In the genomic region with DNA sequence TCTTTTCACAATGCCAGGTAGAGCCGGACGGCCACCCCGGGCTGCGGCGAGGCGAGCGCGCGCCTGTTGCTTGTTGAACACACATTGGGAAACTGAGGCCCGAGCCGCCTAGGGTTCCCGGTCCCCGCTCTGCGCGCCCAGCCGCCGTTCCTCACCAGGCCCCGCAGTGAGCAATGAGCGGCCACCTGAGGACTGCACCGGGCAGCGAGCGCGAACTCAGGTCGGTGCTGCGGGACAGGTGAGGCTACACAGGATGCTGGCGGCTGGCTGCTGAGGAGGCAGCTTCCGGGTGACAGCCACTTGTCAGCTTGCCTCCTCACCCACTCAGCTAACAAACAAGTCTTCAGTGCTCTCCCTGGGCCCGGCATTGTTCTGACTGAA, we compare ENCODE assay signal across 8 mouse cellular contexts. TPM values are rescaled to one million over a fixed set of nuclear protein-coding genes. Genes with fewer than 3 reads are reported as not detected.
DNase-seq lines count a peak whose midpoint lies in the region; ATAC-seq and TF ChIP-seq lines count a peak whose summit lies in the region.

No protein-coding gene starts in this region.

- H3K9me3 ChIP-seq in heart, embryonic 10.5 days = no peaks in the 10 kb centered on the region
- no peaks in the 10 kb centered on the region for H3K9me3 ChIP-seq in ES-Bruce4 (replicated peaks; ENCODE audit: control insufficient read depth, insufficient read depth, low read length, poor library complexity, severe bottlenecking)
- no peaks in the 10 kb centered on the region for H3K9me3 ChIP-seq in forebrain, embryonic 12.5 days
- no peaks in the 10 kb centered on the region for H3K9me3 ChIP-seq in liver, embryonic 11.5 days (ENCODE audit: control insufficient read depth, low read length)

- ATAC-seq in forebrain, embryonic 12.5 days (ENCODE audit: low FRiP score) = no peak; the same call in 1 of the 2 replicates
- peak; percentile 20; the same call in 1 of the 2 replicates for ATAC-seq in liver, embryonic 11.5 days (replicated peaks; ENCODE audit: low FRiP score)

- TF ChIP-seq EP300 in ES-Bruce4 (IDR thresholded peaks at IDR 0.05; ENCODE audit: insufficient read depth, low read depth, low read length) = no peak

- H3K4me1 ChIP-seq in heart, embryonic 10.5 days = peaks cover 20% of the 10 kb centered on the region
- H3K4me1 ChIP-seq in ES-Bruce4 (ENCODE audit: control insufficient read depth, insufficient read depth, low read length) = no peaks in the 10 kb centered on the region
- H3K4me1 ChIP-seq in forebrain, embryonic 12.5 days = peaks cover 6% of the 10 kb centered on the region; the same call in 1 of the 2 replicates
- peaks cover 3% of the 10 kb centered on the region; the same call in 1 of the 2 replicates for H3K4me1 ChIP-seq in liver, embryonic 11.5 days (replicated peaks; ENCODE audit: control insufficient read depth, insufficient read depth, low read length)

- no peak for TF ChIP-seq CTCF in ES-Bruce4 (IDR thresholded peaks at IDR 0.05; ENCODE audit: low read depth, low read length)

- peak overlapping the region; percentile 36; the same call in 1 of the 2 replicates for H3K27ac ChIP-seq in heart, embryonic 10.5 days
- H3K27ac ChIP-seq in ES-Bruce4 (ENCODE audit: insufficient read depth, low read length) = peak overlapping the region; percentile 58
- peak overlapping the region; percentile 85 for H3K27ac ChIP-seq in forebrain, embryonic 12.5 days
- no peak overlapping the region for H3K27ac ChIP-seq in liver, embryonic 11.5 days (ENCODE audit: low read depth, low read length)

- H3K4me3 ChIP-seq in heart, embryonic 10.5 days = peak overlapping the region; percentile 81
- peak overlapping the region; percentile 70 for H3K4me3 ChIP-seq in ES-Bruce4 (ENCODE audit: low read depth, low read length)
- H3K4me3 ChIP-seq in forebrain, embryonic 12.5 days (replicated peaks) = peak overlapping the region; percentile 77
- H3K4me3 ChIP-seq in liver, embryonic 11.5 days (ENCODE audit: low read depth, low read length) = peak overlapping the region; percentile 65

- DNase-seq in heart, embryonic 10.5 days (ENCODE audit: low spot score) = no peak
- no peak for DNase-seq in heart, adult 8-10 months (ENCODE audit: low spot score)
- peak; percentile 33 for DNase-seq in liver, embryonic 11.5 days (ENCODE audit: low spot score)
- DNase-seq in ovary, postnatal 36 days (ENCODE audit: low spot score) = no peak
- no peak for DNase-seq in left cerebral cortex, postnatal 14 days (ENCODE audit: low spot score in 2 of 2)
- no peak for DNase-seq in left cerebral cortex, adult 9 months (ENCODE audit: low spot score in 2 of 2)

- H3K4me2 ChIP-seq in forebrain, embryonic 12.5 days = peak overlapping the region; percentile 91
- peak overlapping the region; percentile 92 for H3K4me2 ChIP-seq in liver, embryonic 11.5 days

- TF ChIP-seq POLR2A in ES-Bruce4 (IDR thresholded peaks at IDR 0.05; ENCODE audit: insufficient read depth, low read length) = no peak

- intact Hi-C loops in left cerebral cortex, postnatal 14 days (cut with DNase I) = loop anchor here (2.0 to 10.0 kb wide), 3 partner anchors 117 to 365 kb away; no protein-coding TSS in a partner anchor

- H3K9ac ChIP-seq in ES-Bruce4 (ENCODE audit: low read depth, poor library complexity, severe bottlenecking) = peak overlapping the region; percentile 26
- peak overlapping the region; percentile 78 for H3K9ac ChIP-seq in forebrain, embryonic 12.5 days
- no peak overlapping the region for H3K9ac ChIP-seq in liver, embryonic 11.5 days (ENCODE audit: low read depth, low read length)

- H3K27me3 ChIP-seq in heart, embryonic 10.5 days (ENCODE audit: insufficient read depth, poor library complexity, severe bottlenecking) = peaks cover 40% of the 10 kb centered on the region
- H3K27me3 ChIP-seq in ES-Bruce4 (ENCODE audit: control insufficient read depth, insufficient read depth, low read length, poor library complexity, severe bottlenecking) = no peaks in the 10 kb centered on the region
- peaks cover 13% of the 10 kb centered on the region for H3K27me3 ChIP-seq in forebrain, embryonic 12.5 days
- H3K27me3 ChIP-seq in liver, embryonic 11.5 days (replicated peaks; ENCODE audit: control insufficient read depth, insufficient read depth, low read length) = peaks cover 24% of the 10 kb centered on the region

- WGBS in heart, embryonic 10.5 days = under 1% methylated on average over 28 of the region's 28 CpGs
- under 1% methylated on average over 28 of the region's 28 CpGs for WGBS in forebrain, embryonic 12.5 days
- 4% methylated on average over 28 of the region's 28 CpGs for WGBS in liver, embryonic 11.5 days

- H3K36me3 ChIP-seq in heart, embryonic 10.5 days = no peaks in the 10 kb centered on the region
- H3K36me3 ChIP-seq in ES-Bruce4 (ENCODE audit: control insufficient read depth, insufficient read depth, low read length, poor library complexity, severe bottlenecking) = no peaks in the 10 kb centered on the region
- H3K36me3 ChIP-seq in forebrain, embryonic 12.5 days (replicated peaks) = no peaks in the 10 kb centered on the region
- H3K36me3 ChIP-seq in liver, embryonic 11.5 days (ENCODE audit: control insufficient read depth, insufficient read depth, low read length) = no peaks in the 10 kb centered on the region

RNA-seq across cellular contexts. Expression of gene Phyhipl, which starts 55.9 kb away (rescaled TPM):
- 0.67 and 2.3 TPM in 2 replicates for polyA plus RNA-seq in heart, embryonic 10.5 days (2016; fragmentation: Nextera tagmentation; extraction: Ambion mirVana)
- not detected for total RNA-seq in heart, adult 8-10 months (2022)
- 4.8 and 6.2 TPM in 2 replicates for polyA plus RNA-seq in ES-Bruce4 (2011; ENCODE audit: insufficient read depth, insufficient read length, low read depth, missing spikeins)
- 55.0 and 61.4 TPM in 2 replicates for polyA plus RNA-seq in forebrain, embryonic 12.5 days (2016; fragmentation: Nextera tagmentation; extraction: Ambion mirVana)
- 1.3 and 1.4 TPM in 2 replicates for polyA plus RNA-seq in liver, embryonic 11.5 days (2014; fragmentation: Nextera tagmentation; extraction: Ambion mirVana)
- 100 to 1,000 TPM; 212 to 227 TPM for total RNA-seq in left cerebral cortex, postnatal 14 days (2021)
